Comparison of ENCODE assay signal across 9 mouse cellular contexts in the genomic region with DNA sequence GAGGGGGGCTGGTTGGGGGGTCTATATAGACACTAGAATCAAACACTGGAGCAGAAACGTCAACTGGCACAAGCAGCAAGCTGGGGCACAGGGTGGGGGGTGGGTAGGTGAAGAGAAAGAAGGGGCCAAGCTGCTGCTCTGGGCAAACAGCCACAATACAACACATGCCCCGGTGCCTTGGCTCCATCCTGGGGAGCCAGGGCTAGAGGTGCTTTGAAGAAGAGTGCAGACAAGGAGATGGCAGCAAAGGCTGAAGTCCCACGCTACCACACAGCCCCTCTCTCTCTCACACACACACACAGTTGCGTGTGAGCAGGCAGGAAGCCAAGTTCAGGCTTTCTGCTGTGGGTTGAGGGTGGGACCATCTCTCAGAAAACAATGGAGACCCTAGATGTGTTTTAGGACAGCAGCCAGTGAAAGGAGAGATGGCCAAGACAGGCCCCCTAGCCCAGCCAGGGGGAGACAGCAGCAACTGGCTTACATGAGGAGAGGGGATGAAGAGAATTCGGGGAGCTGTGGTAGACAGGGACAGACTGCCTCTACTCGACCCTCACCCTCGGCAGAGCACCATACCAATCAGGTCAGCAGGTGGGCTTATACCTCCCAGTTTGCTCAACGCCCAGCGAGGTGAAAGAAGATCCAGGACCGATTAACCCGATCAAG. TPM values are rescaled to one million over a fixed set of nuclear protein-coding genes. Genes with fewer than 3 reads are reported as not detected.
DNase-seq lines count a peak whose midpoint lies in the region; ATAC-seq and TF ChIP-seq lines count a peak whose summit lies in the region.
"Had no signal": no experiment of that assay in that cellular context is flagged by ENCODE, and none has a peak within 500 bp of the region (broad histone marks: within the 10 kb centered on the region; RNA-seq: fewer than 3 reads in every experiment).

No protein-coding gene starts in this region.

- no peak for ATAC-seq in kidney, embryonic 16.5 days (ENCODE audit: low FRiP score, low TSS enrichment)
- peak; percentile 71 for ATAC-seq in hindbrain, postnatal 0 days

- H3K27ac ChIP-seq in kidney, embryonic 16.5 days (ENCODE audit: low read length) = 0 out of 2 replicates have a peak overlapping the region, but pooled peaks have one; percentile 11
- H3K27ac ChIP-seq in brown adipose tissue, adult 24 weeks (replicated peaks; ENCODE audit: low read depth, low read length) = 0 out of 2 replicates have a peak overlapping the region, but pooled peaks have one; percentile 14
- H3K27ac ChIP-seq in hindbrain, postnatal 0 days = peak overlapping the region; percentile 78
- H3K27ac ChIP-seq in thymus, adult 2 months (ENCODE audit: control insufficient read depth, insufficient read depth, low read length) = no peak overlapping the region

- no peaks in the 10 kb centered on the region for H3K4me1 ChIP-seq in kidney, embryonic 16.5 days (ENCODE audit: insufficient read depth, low read length)
- no peaks in the 10 kb centered on the region; the same call in 1 of the 2 replicates for H3K4me1 ChIP-seq in brown adipose tissue, adult 24 weeks (ENCODE audit: control insufficient read depth, insufficient read depth, insufficient read length, low read length)
- peaks cover 17% of the 10 kb centered on the region for H3K4me1 ChIP-seq in hindbrain, postnatal 0 days (ENCODE audit: insufficient read depth, low read length)
- peaks cover 11% of the 10 kb centered on the region; the same call in 1 of the 2 replicates for H3K4me1 ChIP-seq in thymus, adult 2 months (replicated peaks; ENCODE audit: control insufficient read depth, insufficient read depth, low read length)

- H3K4me2 ChIP-seq in kidney, embryonic 16.5 days (replicated peaks; ENCODE audit: low read depth, low read length) = no peak overlapping the region
- no peak overlapping the region for H3K4me2 ChIP-seq in hindbrain, postnatal 0 days (ENCODE audit: low read depth, low read length)

- TF ChIP-seq POLR2A in thymus, adult 2 months (IDR thresholded peaks at IDR 0.05; ENCODE audit: control insufficient read depth, extremely low read depth, insufficient read depth, low read length, poor library complexity) = no peak

- peaks cover 57% of the 10 kb centered on the region for H3K36me3 ChIP-seq in kidney, embryonic 16.5 days (ENCODE audit: insufficient read depth, low read length)
- peaks cover 24% of the 10 kb centered on the region; the same call in 1 of the 2 replicates for H3K36me3 ChIP-seq in hindbrain, postnatal 0 days (ENCODE audit: insufficient read depth, low read length)
- peaks cover 36% of the 10 kb centered on the region for H3K36me3 ChIP-seq in thymus, adult 2 months (ENCODE audit: control insufficient read depth, insufficient read depth, low read length)

- H3K9ac ChIP-seq in kidney, embryonic 16.5 days (replicated peaks; ENCODE audit: low read length) = no peak overlapping the region
- H3K9ac ChIP-seq in hindbrain, postnatal 0 days (replicated peaks; ENCODE audit: low read length) = peak overlapping the region; percentile 30; the same call in 1 of the 2 replicates

- no peaks in the 10 kb centered on the region for H3K27me3 ChIP-seq in kidney, embryonic 16.5 days (ENCODE audit: insufficient read depth, low read length)
- no peaks in the 10 kb centered on the region for H3K27me3 ChIP-seq in hindbrain, postnatal 0 days (ENCODE audit: insufficient read depth, low read length)
- no peaks in the 10 kb centered on the region for H3K27me3 ChIP-seq in thymus, adult 2 months (ENCODE audit: control insufficient read depth, insufficient read depth, low read length)

- H3K9me3 ChIP-seq in kidney, embryonic 16.5 days (ENCODE audit: low read length) = no peaks in the 10 kb centered on the region
- no peaks in the 10 kb centered on the region for H3K9me3 ChIP-seq in hindbrain, postnatal 0 days (ENCODE audit: low read length)

- no peak overlapping the region for H3K4me3 ChIP-seq in kidney, embryonic 16.5 days (ENCODE audit: low read length)
- no peak overlapping the region for H3K4me3 ChIP-seq in brown adipose tissue, adult 24 weeks (ENCODE audit: insufficient read depth, low read depth, low read length)
- H3K4me3 ChIP-seq in hindbrain, postnatal 0 days (ENCODE audit: low read length) = no peak overlapping the region
- H3K4me3 ChIP-seq in thymus, adult 2 months (ENCODE audit: control insufficient read depth, insufficient read depth, low read length) = no peak overlapping the region
- H3K4me3 ChIP-seq: erythroblast, embryonic 14.5 days had no signal

- TF ChIP-seq CTCF in hindbrain, postnatal 0 days (IDR thresholded peaks at IDR 0.05; ENCODE audit: low read depth) = peak; percentile 23; the same call in 1 of the 2 replicates
- no peak for TF ChIP-seq CTCF in thymus, adult 2 months (IDR thresholded peaks at IDR 0.05; ENCODE audit: borderline replicate concordance, control insufficient read depth, extremely low read depth, insufficient read depth, low read length, poor library complexity)

- peak; percentile 45 for DNase-seq in cerebellum, adult 9-10 months
- DNase-seq in cerebellum, adult 8-10 months = no peak
- DNase-seq in kidney, adult 18-20 months = no peak
- DNase-seq in hindbrain, postnatal 0 days (ENCODE audit: low spot score) = peak; percentile 84
- no peak for DNase-seq in thymus, adult 2 months
- no peak for DNase-seq in c-Kit-positive CD71-positive TER-119-positive erythroid progenitor cells, embryonic 14.5 days (ENCODE audit: low spot score)

- 71% methylated on average over 11 of the region's 11 CpGs for WGBS in kidney, embryonic 16.5 days
- WGBS in hindbrain, postnatal 0 days = 33% methylated on average over 11 of the region's 11 CpGs
- WGBS in thymus, adult 2 months = 82% methylated on average over 11 of the region's 11 CpGs

RNA-seq across cellular contexts. Expression of a gene that starts 16.7 kb away (rescaled TPM):
- 51.2 and 56.3 TPM in 2 replicates for polyA plus RNA-seq in kidney, embryonic 16.5 days (2015; fragmentation: Nextera tagmentation; extraction: Ambion mirVana)
- 49.0 and 90.1 TPM in 2 replicates for polyA plus RNA-seq in brown adipose tissue, adult 24 weeks (2012; ENCODE audit: insufficient read depth, insufficient read length, missing spikeins)
- 9.2 TPM in 2 replicates for total RNA-seq in hindbrain, postnatal 0 days (2014; rRNA removed)
- polyA plus RNA-seq in hindbrain, postnatal 0 days (2015; fragmentation: Nextera tagmentation; extraction: Ambion mirVana) = 5.5 and 6.2 TPM in 2 replicates
- polyA plus RNA-seq in thymus, adult 2 months (2012; rRNA removed) = 15.9 and 26.4 TPM in 2 replicates

RNA-seq across cellular contexts. Expression of a gene that starts 19.1 kb away (rescaled TPM):
- 19.0 and 22.4 TPM in 2 replicates for polyA plus RNA-seq in kidney, embryonic 16.5 days (2015; fragmentation: Nextera tagmentation; extraction: Ambion mirVana)
- 8.6 and 12.8 TPM in 2 replicates for polyA plus RNA-seq in brown adipose tissue, adult 24 weeks (2012; ENCODE audit: insufficient read depth, insufficient read length, missing spikeins)
- total RNA-seq in hindbrain, postnatal 0 days (2014; rRNA removed) = 113 and 118 TPM in 2 replicates
- polyA plus RNA-seq in hindbrain, postnatal 0 days (2015; fragmentation: Nextera tagmentation; extraction: Ambion mirVana) = 98.6 and 110 TPM in 2 replicates
- polyA plus RNA-seq in thymus, adult 2 months (2012; rRNA removed) = 40.8 and 43.1 TPM in 2 replicates

RNA-seq across cellular contexts. Expression of a gene that starts 27.3 kb away (rescaled TPM):
- polyA plus RNA-seq in kidney, embryonic 16.5 days (2015; fragmentation: Nextera tagmentation; extraction: Ambion mirVana) = 33.0 and 33.9 TPM in 2 replicates
- polyA plus RNA-seq in brown adipose tissue, adult 24 weeks (2012; ENCODE audit: insufficient read depth, insufficient read length, missing spikeins) = 30.2 and 52.1 TPM in 2 replicates
- 5.6 and 12.8 TPM in 2 replicates for total RNA-seq in hindbrain, postnatal 0 days (2014; rRNA removed)
- polyA plus RNA-seq in hindbrain, postnatal 0 days (2015; fragmentation: Nextera tagmentation; extraction: Ambion mirVana) = 9.7 and 11.5 TPM in 2 replicates
- polyA plus RNA-seq in thymus, adult 2 months (2012; rRNA removed) = 17.8 and 30.2 TPM in 2 replicates

RNA-seq across cellular contexts. Expression of a gene that starts 33.4 kb away (rescaled TPM):
- 0.40 and 0.41 TPM in 2 replicates for polyA plus RNA-seq in kidney, embryonic 16.5 days (2015; fragmentation: Nextera tagmentation; extraction: Ambion mirVana)
- not detected in 2 replicates for polyA plus RNA-seq in brown adipose tissue, adult 24 weeks (2012; ENCODE audit: insufficient read depth, insufficient read length, missing spikeins)
- 0.16 TPM in 1 of 2 replicates, not detected in the other for total RNA-seq in hindbrain, postnatal 0 days (2014; rRNA removed)
- polyA plus RNA-seq in hindbrain, postnatal 0 days (2015; fragmentation: Nextera tagmentation; extraction: Ambion mirVana) = 0.09 TPM in 1 of 2 replicates, not detected in the other
- 3.8 and 4.1 TPM in 2 replicates for polyA plus RNA-seq in thymus, adult 2 months (2012; rRNA removed)

RNA-seq across cellular contexts. Expression of a gene that starts 43.3 kb away (rescaled TPM):
- polyA plus RNA-seq in kidney, embryonic 16.5 days (2015; fragmentation: Nextera tagmentation; extraction: Ambion mirVana) = 137 and 140 TPM in 2 replicates
- polyA plus RNA-seq in brown adipose tissue, adult 24 weeks (2012; ENCODE audit: insufficient read depth, insufficient read length, missing spikeins) = 47.9 and 93.9 TPM in 2 replicates
- total RNA-seq in hindbrain, postnatal 0 days (2014; rRNA removed) = 114 and 121 TPM in 2 replicates
- 63.4 and 65.1 TPM in 2 replicates for polyA plus RNA-seq in hindbrain, postnatal 0 days (2015; fragmentation: Nextera tagmentation; extraction: Ambion mirVana)
- 99.3 and 108 TPM in 2 replicates for polyA plus RNA-seq in thymus, adult 2 months (2012; rRNA removed)

Comparison
In these comparisons a context has a peak if more than half of its experiments do, and no peak if none do; other contexts are left out.
1. DNase-seq: peak in cerebellum, adult 9-10 months (single experiment) and hindbrain, postnatal 0 days (single experiment); none in cerebellum, adult 8-10 months (single experiment), kidney, adult 18-20 months (single experiment), thymus, adult 2 months (single experiment) and c-Kit-positive CD71-positive TER-119-positive erythroid progenitor cells, embryonic 14.5 days (single experiment).